Mouse (Mus musculus): ENCODE measurements around the gene Rbp2. TPM values are rescaled to one million over a fixed set of nuclear protein-coding genes. Genes with fewer than 3 reads are reported as not detected.

Rbp2 gene
- polyA plus RNA-seq, 1 experiment = 0.19 TPM

GRCm38 (mm10) chr9:98524786-98525542 is 39.0 kb downstream of the Rbp2 start:
- peak; percentile 97 for DNase-seq (ENCODE audit: low read depth)
- TF ChIP-seq CTCF (IDR thresholded peaks at IDR 0.05; ENCODE audit: borderline replicate concordance, extremely low read depth, insufficient read depth, insufficient read length) = no peak
- TF ChIP-seq POLR2A (IDR thresholded peaks at IDR 0.05; ENCODE audit: borderline replicate concordance, extremely low read depth, insufficient read depth, insufficient read length, poor library complexity, severe bottlenecking) = no peak

GRCm38 (mm10) chr9:98525543-98525924 is 39.6 kb downstream of the Rbp2 start:
- no peak for DNase-seq (ENCODE audit: low read depth)
- TF ChIP-seq POLR2A (IDR thresholded peaks at IDR 0.05; ENCODE audit: borderline replicate concordance, extremely low read depth, insufficient read depth, insufficient read length, poor library complexity, severe bottlenecking) (no peak), CTCF (IDR thresholded peaks at IDR 0.05; ENCODE audit: borderline replicate concordance, extremely low read depth, insufficient read depth, insufficient read length) (no peak)

GRCm38 (mm10) chr9:98527226-98527625 is 41.3 kb downstream of the Rbp2 start:
- DNase-seq (ENCODE audit: low read depth) = peak; percentile 65
- TF ChIP-seq CTCF (IDR thresholded peaks at IDR 0.05; ENCODE audit: borderline replicate concordance, extremely low read depth, insufficient read depth, insufficient read length) (no peak), POLR2A (IDR thresholded peaks at IDR 0.05; ENCODE audit: borderline replicate concordance, extremely low read depth, insufficient read depth, insufficient read length, poor library complexity, severe bottlenecking) (no peak)

- DNase-seq (ENCODE audit: low read depth) = peak; percentile 67
- TF ChIP-seq POLR2A (IDR thresholded peaks at IDR 0.05; ENCODE audit: borderline replicate concordance, extremely low read depth, insufficient read depth, insufficient read length, poor library complexity, severe bottlenecking) (no peak), CTCF (IDR thresholded peaks at IDR 0.05; ENCODE audit: borderline replicate concordance, extremely low read depth, insufficient read depth, insufficient read length) (no peak)
Measured at GRCm38 (mm10) chr9:98529776-98530175, 43.9 kb downstream of the Rbp2 start.

GRCm38 (mm10) chr9:98530999-98531398 is 45.1 kb downstream of the Rbp2 start:
- TF ChIP-seq POLR2A (IDR thresholded peaks at IDR 0.05; ENCODE audit: borderline replicate concordance, extremely low read depth, insufficient read depth, insufficient read length, poor library complexity, severe bottlenecking) = no peak
- no peak for TF ChIP-seq CTCF (IDR thresholded peaks at IDR 0.05; ENCODE audit: borderline replicate concordance, extremely low read depth, insufficient read depth, insufficient read length)
- DNase-seq (ENCODE audit: low read depth) = no peak

- TF ChIP-seq CTCF (IDR thresholded peaks at IDR 0.05; ENCODE audit: borderline replicate concordance, extremely low read depth, insufficient read depth, insufficient read length) = no peak
- TF ChIP-seq POLR2A (IDR thresholded peaks at IDR 0.05; ENCODE audit: borderline replicate concordance, extremely low read depth, insufficient read depth, insufficient read length, poor library complexity, severe bottlenecking) = no peak
- DNase-seq (ENCODE audit: low read depth) = no peak
Measured at GRCm38 (mm10) chr9:98534675-98535280, 48.9 kb downstream of the Rbp2 start.

- DNase-seq (ENCODE audit: low read depth) = no peak
- TF ChIP-seq CTCF (IDR thresholded peaks at IDR 0.05; ENCODE audit: borderline replicate concordance, extremely low read depth, insufficient read depth, insufficient read length) (peak; percentile 48; the same call in 1 of the 2 replicates), POLR2A (IDR thresholded peaks at IDR 0.05; ENCODE audit: borderline replicate concordance, extremely low read depth, insufficient read depth, insufficient read length, poor library complexity, severe bottlenecking) (no peak)
Measured at GRCm38 (mm10) chr9:98535763-98536162, 49.8 kb downstream of the Rbp2 start.

GRCm38 (mm10) chr9:98538017-98538712 is 52.2 kb downstream of the Rbp2 start:
- TF ChIP-seq CTCF (IDR thresholded peaks at IDR 0.05; ENCODE audit: borderline replicate concordance, extremely low read depth, insufficient read depth, insufficient read length) (no peak), POLR2A (IDR thresholded peaks at IDR 0.05; ENCODE audit: borderline replicate concordance, extremely low read depth, insufficient read depth, insufficient read length, poor library complexity, severe bottlenecking) (no peak)
- DNase-seq (ENCODE audit: low read depth) = no peak

- DNase-seq (ENCODE audit: low read depth) = peak; percentile 94
- TF ChIP-seq POLR2A (IDR thresholded peaks at IDR 0.05; ENCODE audit: borderline replicate concordance, extremely low read depth, insufficient read depth, insufficient read length, poor library complexity, severe bottlenecking) = no peak
- TF ChIP-seq CTCF (IDR thresholded peaks at IDR 0.05; ENCODE audit: borderline replicate concordance, extremely low read depth, insufficient read depth, insufficient read length) = peak; percentile 75; the same call in 1 of the 2 replicates
Measured at GRCm38 (mm10) chr9:98538713-98539360, 52.9 kb downstream of the Rbp2 start.

- DNase-seq (ENCODE audit: low read depth) = no peak
- TF ChIP-seq POLR2A (IDR thresholded peaks at IDR 0.05; ENCODE audit: borderline replicate concordance, extremely low read depth, insufficient read depth, insufficient read length, poor library complexity, severe bottlenecking) (no peak), CTCF (IDR thresholded peaks at IDR 0.05; ENCODE audit: borderline replicate concordance, extremely low read depth, insufficient read depth, insufficient read length) (no peak)
Measured at GRCm38 (mm10) chr9:98544042-98544441, 58.1 kb downstream of the Rbp2 start.

Other genes with a start within 250 kb of the Rbp2 start
- gene Nmnat3, start 198.7 kb upstream of the Rbp2 start, polyA plus RNA-seq (2012; rRNA removed) = 1.1 and 1.7 TPM in 2 replicates
- gene Rbp1, start 63.2 kb upstream of the Rbp2 start, polyA plus RNA-seq (2012; rRNA removed) = 43.6 and 49.0 TPM in 2 replicates
- gene Copb2, start 77.6 kb downstream of the Rbp2 start, polyA plus RNA-seq (2012; rRNA removed) = 78.1 and 91.7 TPM in 2 replicates
- 33.9 and 42.3 TPM in 2 replicates for gene Mrps22, start 115.5 kb downstream of the Rbp2 start, polyA plus RNA-seq (2012; rRNA removed)